23 mouse cellular contexts compared by ENCODE assay signal in genomic region chr3:57940504-57941381, GRCm38 (mm10).
DNase-seq lines count a peak whose midpoint lies in the region; ATAC-seq and TF ChIP-seq lines count a peak whose summit lies in the region.
"Had no signal": no experiment of that assay in that cellular context is flagged by ENCODE, and none has a peak within 500 bp of the region (broad histone marks: within the 10 kb centered on the region; RNA-seq: fewer than 3 reads in every experiment).

No protein-coding gene starts in this region.

- no peak for ATAC-seq in cerebellum, adult (ENCODE audit: insufficient number of reproducible peaks, low FRiP score, low TSS enrichment)
- ATAC-seq in Patski = peak; percentile 72
- ATAC-seq in hindbrain, embryonic 16.5 days = no peak
- ATAC-seq: forebrain, embryonic 14.5 days; forebrain, postnatal 0 days; intestine, postnatal 0 days had no signal

- no peaks in the 10 kb centered on the region for H3K27me3 ChIP-seq in Patski
- H3K27me3 ChIP-seq in hindbrain, embryonic 16.5 days (replicated peaks; ENCODE audit: control insufficient read depth, insufficient read depth, low read length) = no peaks in the 10 kb centered on the region
- H3K27me3 ChIP-seq: embryonic facial prominence, embryonic 12.5 days; embryonic facial prominence, embryonic 15.5 days; heart, embryonic 13.5 days had no signal

- TF ChIP-seq CTCF in gastrocnemius, adult 2 months (IDR thresholded peaks at IDR 0.05) = no peak
- TF ChIP-seq CTCF in Patski (IDR thresholded peaks at IDR 0.05) = no peak

- H3K4me1 ChIP-seq in hindbrain, embryonic 16.5 days (ENCODE audit: control insufficient read depth, insufficient read depth, low read depth, low read length) = no peaks in the 10 kb centered on the region
- H3K4me1 ChIP-seq: embryonic facial prominence, embryonic 12.5 days; embryonic facial prominence, embryonic 15.5 days; heart, embryonic 10.5 days; heart, embryonic 13.5 days had no signal

- in situ Hi-C loops in Patski (cut with MboI; ENCODE audit: low pct_unique_long_range_greater_than_20kb) = no loop called here

- H3K36me3 ChIP-seq in hindbrain, embryonic 16.5 days (ENCODE audit: control insufficient read depth, insufficient read depth, low read length) = no peaks in the 10 kb centered on the region
- H3K36me3 ChIP-seq: embryonic facial prominence, embryonic 12.5 days; embryonic facial prominence, embryonic 15.5 days; heart, embryonic 10.5 days; heart, embryonic 13.5 days had no signal

- POLR2A ChIA-PET in Patski (lab: Charles Lee) = interaction anchor here (0.7 to 1.6 kb wide), 2 partner anchors 169 to 179 kb away, joined by 3 read pairs; no protein-coding TSS in a partner anchor

- intact Hi-C loops in gastrocnemius, adult 2 months (cut with DNase I) = no loop called here

- 89% methylated on average over 4 of the region's 4 CpGs for whole genome bisulfite sequencing in hindbrain, embryonic 16.5 days

- peak overlapping the region; percentile 48; the same call in 1 of the 2 replicates for H3K27ac ChIP-seq in gastrocnemius, adult 2 months
- H3K27ac ChIP-seq in hindbrain, embryonic 16.5 days (ENCODE audit: low read depth, low read length) = no peak overlapping the region
- H3K27ac ChIP-seq: embryonic facial prominence, embryonic 12.5 days; embryonic facial prominence, embryonic 15.5 days; heart, adult 2 months; heart, embryonic 10.5 days; heart, embryonic 13.5 days; hindbrain, embryonic 14.5 days had no signal

- DNase-seq in cerebellum, postnatal 14 days = peak; percentile 24
- DNase-seq in gastrocnemius, adult 2 months = no peak
- no peak for DNase-seq in gastrocnemius, postnatal 25 days
- peak; percentile 24 for DNase-seq in 3T3-L1 (ENCODE audit: low read depth, low spot score)
- peak; percentile 79 for DNase-seq in Patski (ENCODE audit: low read depth, low spot score)
- no peak for DNase-seq in layer of hippocampus, adult 18-20 months (ENCODE audit: low spot score in 2 of 2)
- DNase-seq: adrenal gland, postnatal 10 days; adrenal gland, postnatal 36 days; cerebellum, adult 11 months; forebrain, postnatal 0 days; gastrocnemius, postnatal 36 days; heart, adult 2 months; heart, postnatal 14 days; heart, postnatal 4 days had no signal

- no peak overlapping the region for H3K4me3 ChIP-seq in gastrocnemius, adult 2 months
- H3K4me3 ChIP-seq in hindbrain, embryonic 16.5 days (ENCODE audit: low read length) = no peak overlapping the region
- H3K4me3 ChIP-seq: embryonic facial prominence, embryonic 12.5 days; embryonic facial prominence, embryonic 15.5 days; heart, adult 2 months; heart, embryonic 10.5 days; heart, embryonic 13.5 days had no signal

- no peak overlapping the region for H3K9ac ChIP-seq in hindbrain, embryonic 16.5 days (ENCODE audit: low read depth, low read length)
- H3K9ac ChIP-seq: embryonic facial prominence, embryonic 12.5 days; embryonic facial prominence, embryonic 15.5 days; forebrain, postnatal 0 days; heart, embryonic 13.5 days; hindbrain, embryonic 14.5 days had no signal

- no peak overlapping the region for H3K4me2 ChIP-seq in hindbrain, embryonic 16.5 days (ENCODE audit: low read length)
- H3K4me2 ChIP-seq: embryonic facial prominence, embryonic 12.5 days; embryonic facial prominence, embryonic 15.5 days; heart, embryonic 13.5 days; hindbrain, embryonic 14.5 days had no signal

- CTCF ChIA-PET in Patski (lab: Charles Lee) = interaction anchor here (0.8 to 2.5 kb wide), 10 partner anchors 11 to 86 kb away, joined by 3 to 9 read pairs (median 4); no protein-coding TSS in a partner anchor

- H3K9me3 ChIP-seq in hindbrain, embryonic 16.5 days (ENCODE audit: control insufficient read depth, low read length) = no peaks in the 10 kb centered on the region
- H3K9me3 ChIP-seq: embryonic facial prominence, embryonic 12.5 days; embryonic facial prominence, embryonic 15.5 days; heart, embryonic 10.5 days; heart, embryonic 13.5 days had no signal

Comparison
In these comparisons a context has a peak if more than half of its experiments do, and no peak if none do; other contexts are left out.
1. DNase-seq: peak in cerebellum, postnatal 14 days (2 of 2), 3T3-L1 (single experiment) and Patski (single experiment); none in gastrocnemius, adult 2 months (single experiment), gastrocnemius, postnatal 25 days (single experiment) and layer of hippocampus, adult 18-20 months (0 of 2).